Comparison of ENCODE assay signal across 26 mouse cellular contexts in the genomic region with DNA sequence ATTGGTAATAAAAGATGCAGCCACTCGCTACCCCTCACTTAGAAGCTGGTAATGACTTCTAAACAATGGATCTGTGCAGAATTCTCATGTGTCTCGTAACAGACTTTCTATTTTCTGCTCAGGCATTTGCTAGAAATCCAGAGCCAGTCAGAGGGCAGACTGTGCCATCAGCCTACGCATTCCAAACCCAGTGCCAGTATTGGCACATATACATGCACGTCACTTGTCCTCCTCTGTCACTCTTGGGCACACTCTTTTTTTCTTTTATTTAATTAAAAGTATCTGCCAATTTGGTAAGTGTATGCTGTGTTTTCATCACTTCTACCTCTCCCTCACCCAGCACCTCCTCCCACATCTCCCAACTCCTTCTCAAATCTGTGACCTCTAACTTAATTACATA.
A peak's percentile ranks its signal among the peaks of the same experiment; 100 is the strongest.
DNase-seq lines count a peak whose midpoint lies in the region; ATAC-seq and TF ChIP-seq lines count a peak whose summit lies in the region.
"Had no signal": no experiment of that assay in that cellular context is flagged by ENCODE, and none has a peak within 500 bp of the region (broad histone marks: within the 10 kb centered on the region; RNA-seq: fewer than 3 reads in every experiment).

No protein-coding gene starts in this region.

- H3K4me1 ChIP-seq in forebrain, postnatal 0 days (ENCODE audit: insufficient read depth): no peaks in the 10 kb centered on the region
- H3K4me1 ChIP-seq in forebrain, embryonic 13.5 days: no peaks in the 10 kb centered on the region
- H3K4me1 ChIP-seq: stomach, embryonic 15.5 days had no signal

- no peak for TF ChIP-seq CTCF in forebrain, postnatal 0 days (IDR thresholded peaks at IDR 0.05; ENCODE audit: low read depth)

- 53% methylated on average over 4 of the region's 4 CpGs for WGBS in forebrain, postnatal 0 days
- 78% methylated on average over 4 of the region's 4 CpGs for WGBS in forebrain, embryonic 13.5 days

- no peaks in the 10 kb centered on the region for H3K9me3 ChIP-seq in forebrain, postnatal 0 days (ENCODE audit: low read length)
- H3K9me3 ChIP-seq in forebrain, embryonic 13.5 days (replicated peaks): no peaks in the 10 kb centered on the region
- H3K9me3 ChIP-seq: embryonic facial prominence, embryonic 12.5 days; midbrain, embryonic 10.5 days; stomach, embryonic 15.5 days had no signal

- no peak overlapping the region for H3K27ac ChIP-seq in forebrain, postnatal 0 days (ENCODE audit: low read depth, low read length)
- H3K27ac ChIP-seq in forebrain, embryonic 13.5 days: no peak overlapping the region
- H3K27ac ChIP-seq: embryonic facial prominence, embryonic 12.5 days; liver, embryonic 14.5 days; midbrain, embryonic 10.5 days; stomach, embryonic 15.5 days had no signal

- no peak overlapping the region for H3K4me3 ChIP-seq in forebrain, postnatal 0 days (ENCODE audit: low read depth, low read length)
- no peak overlapping the region for H3K4me3 ChIP-seq in forebrain, embryonic 13.5 days
- H3K4me3 ChIP-seq: embryonic facial prominence, embryonic 12.5 days; midbrain, embryonic 10.5 days; stomach, embryonic 15.5 days had no signal

- peak; percentile 54; the same call in 1 of the 2 replicates for ATAC-seq in forebrain, postnatal 0 days
- no peak for ATAC-seq in forebrain, embryonic 13.5 days
- no peak for ATAC-seq in megakaryocyte-erythroid progenitor cell, adult 5-6 weeks (replicated peaks; ENCODE audit: low FRiP score, low TSS enrichment, poor library complexity, severe bottlenecking)
- ATAC-seq: hindbrain, embryonic 16.5 days; midbrain, embryonic 16.5 days; Patski had no signal

- H3K27me3 ChIP-seq in forebrain, postnatal 0 days (ENCODE audit: insufficient read depth, low read length): no peaks in the 10 kb centered on the region
- no peaks in the 10 kb centered on the region for H3K27me3 ChIP-seq in forebrain, embryonic 13.5 days
- H3K27me3 ChIP-seq: embryonic facial prominence, embryonic 12.5 days; Patski; stomach, embryonic 15.5 days had no signal

- no peak overlapping the region for H3K9ac ChIP-seq in forebrain, postnatal 0 days
- H3K9ac ChIP-seq in forebrain, embryonic 13.5 days: no peak overlapping the region
- H3K9ac ChIP-seq: embryonic facial prominence, embryonic 12.5 days; liver, embryonic 14.5 days; stomach, embryonic 15.5 days had no signal

- intact Hi-C loops in heart, postnatal 10 days (cut with DNase I): no loop called here
- intact Hi-C loops in heart, postnatal 36 days (cut with DNase I): no loop called here

- peak; percentile 11 for DNase-seq in forebrain, postnatal 0 days
- DNase-seq in heart, postnatal 10 days: peak; percentile 12 to 19
- DNase-seq in heart, postnatal 36 days: no peak
- peak; percentile 15 to 39 for DNase-seq in layer of hippocampus, adult 8-10 months (ENCODE audit: low spot score in 2 of 2)
- DNase-seq in frontal cortex, postnatal 25 days (ENCODE audit: low spot score in 2 of 2): no peak
- DNase-seq: adrenal gland, postnatal 10 days; cerebellum, adult 11-12 months; cerebellum, adult 9-11 months; embryo, embryonic 11 days; gastrocnemius, postnatal 25 days; kidney, adult 18-20 months; kidney, postnatal 36 days; liver; lung, adult 2 months; lung, postnatal 14 days; right cerebral cortex, postnatal 25 days; thymus, postnatal 14 days had no signal

- H3K36me3 ChIP-seq in forebrain, postnatal 0 days (ENCODE audit: insufficient read depth): no peaks in the 10 kb centered on the region
- H3K36me3 ChIP-seq in forebrain, embryonic 13.5 days (ENCODE audit: poor library complexity, severe bottlenecking): no peaks in the 10 kb centered on the region
- H3K36me3 ChIP-seq: embryonic facial prominence, embryonic 12.5 days; midbrain, embryonic 10.5 days; stomach, embryonic 15.5 days had no signal

- H3K4me2 ChIP-seq in forebrain, postnatal 0 days (ENCODE audit: low read depth): no peak overlapping the region
- H3K4me2 ChIP-seq in forebrain, embryonic 13.5 days: no peak overlapping the region
- H3K4me2 ChIP-seq: embryonic facial prominence, embryonic 12.5 days; stomach, embryonic 15.5 days had no signal

Comparison
In these comparisons a context has a peak if more than half of its experiments do, and no peak if none do; other contexts are left out.
1. DNase-seq: peak in forebrain, postnatal 0 days (single experiment), heart, postnatal 10 days (2 of 2) and layer of hippocampus, adult 8-10 months (2 of 2); none in heart, postnatal 36 days (0 of 2) and frontal cortex, postnatal 25 days (0 of 2).